In the genomic region with DNA sequence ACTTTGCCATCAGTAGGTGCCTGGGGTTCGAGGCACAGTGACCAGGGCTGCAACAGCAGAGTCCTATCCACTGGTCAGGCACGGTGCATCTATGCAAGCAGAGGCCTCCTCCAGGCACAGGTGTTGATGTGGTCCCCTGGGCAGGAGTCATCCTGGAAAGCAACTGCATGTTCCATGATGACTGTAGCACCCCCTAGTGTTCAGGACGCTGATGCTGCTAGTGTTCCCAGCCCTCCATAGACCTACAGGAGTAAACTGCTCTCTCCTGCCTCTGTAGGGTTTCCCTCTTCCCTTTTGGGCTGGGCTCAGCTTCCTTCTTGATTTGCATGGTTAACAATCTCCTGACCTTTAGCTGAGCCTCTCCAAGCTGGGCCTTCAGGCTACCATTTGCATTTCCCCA, we compare ENCODE assay signal across 8 mouse cellular contexts.
DNase-seq lines count a peak whose midpoint lies in the region; ATAC-seq lines count a peak whose summit lies in the region.

No protein-coding gene starts in this region.

- no peak overlapping the region for H3K4me2 ChIP-seq in intestine, embryonic 14.5 days (ENCODE audit: low read length)
- H3K4me2 ChIP-seq in intestine, embryonic 16.5 days (ENCODE audit: low read depth, low read length), result no peak overlapping the region
- H3K4me2 ChIP-seq in forebrain, embryonic 13.5 days, result no peak overlapping the region
- no peak overlapping the region for H3K4me2 ChIP-seq in kidney, embryonic 14.5 days (replicated peaks; ENCODE audit: low read depth, low read length)
- no peak overlapping the region for H3K4me2 ChIP-seq in limb, embryonic 11.5 days (ENCODE audit: low read depth, severe bottlenecking)

- ATAC-seq in intestine, embryonic 14.5 days (replicated peaks; ENCODE audit: low FRiP score, low TSS enrichment, low read depth), result no peak
- no peak for ATAC-seq in intestine, embryonic 16.5 days
- peak; percentile 67; the same call in 1 of the 2 replicates for ATAC-seq in forebrain, embryonic 13.5 days
- ATAC-seq in kidney, embryonic 14.5 days (ENCODE audit: low FRiP score, low TSS enrichment), result peak; percentile 51; the same call in 1 of the 2 replicates
- ATAC-seq in limb, embryonic 11.5 days (ENCODE audit: insufficient number of reproducible peaks, low FRiP score, low TSS enrichment, low read depth), result no peak

- no peak overlapping the region for H3K27ac ChIP-seq in intestine, embryonic 14.5 days (ENCODE audit: low read depth)
- no peak overlapping the region for H3K27ac ChIP-seq in intestine, embryonic 16.5 days (ENCODE audit: low read length)
- H3K27ac ChIP-seq in forebrain, embryonic 13.5 days, result no peak overlapping the region
- H3K27ac ChIP-seq in kidney, embryonic 14.5 days (ENCODE audit: low read depth, low read length), result no peak overlapping the region
- no peak overlapping the region for H3K27ac ChIP-seq in limb, embryonic 11.5 days (replicated peaks; ENCODE audit: low read depth, low read length)

- WGBS in intestine, embryonic 14.5 days, result 44% methylated on average over 3 of the region's 3 CpGs
- WGBS in intestine, embryonic 16.5 days, result 42% methylated on average over 3 of the region's 3 CpGs
- 36% methylated on average over 3 of the region's 3 CpGs for WGBS in forebrain, embryonic 13.5 days
- 32% methylated on average over 3 of the region's 3 CpGs for WGBS in kidney, embryonic 14.5 days
- WGBS in limb, embryonic 11.5 days, result 33% methylated on average over 3 of the region's 3 CpGs

- H3K9ac ChIP-seq in intestine, embryonic 14.5 days (ENCODE audit: low read length), result no peak overlapping the region
- no peak overlapping the region for H3K9ac ChIP-seq in intestine, embryonic 16.5 days (ENCODE audit: low read depth, low read length)
- no peak overlapping the region for H3K9ac ChIP-seq in forebrain, embryonic 13.5 days
- H3K9ac ChIP-seq in kidney, embryonic 14.5 days (ENCODE audit: low read depth, low read length), result no peak overlapping the region
- no peak overlapping the region for H3K9ac ChIP-seq in limb, embryonic 11.5 days (ENCODE audit: low read length)

- H3K27me3 ChIP-seq in intestine, embryonic 14.5 days (replicated peaks; ENCODE audit: control insufficient read depth, insufficient read depth, low read length), result no peaks in the 10 kb centered on the region
- no peaks in the 10 kb centered on the region for H3K27me3 ChIP-seq in intestine, embryonic 16.5 days (replicated peaks; ENCODE audit: control insufficient read depth, insufficient read depth, low read length)
- no peaks in the 10 kb centered on the region for H3K27me3 ChIP-seq in forebrain, embryonic 13.5 days
- no peaks in the 10 kb centered on the region for H3K27me3 ChIP-seq in kidney, embryonic 14.5 days (ENCODE audit: control insufficient read depth, insufficient read depth, low read length)
- no peaks in the 10 kb centered on the region for H3K27me3 ChIP-seq in limb, embryonic 11.5 days (ENCODE audit: control insufficient read depth, insufficient read depth, low read length)

- no peaks in the 10 kb centered on the region for H3K4me1 ChIP-seq in intestine, embryonic 14.5 days (replicated peaks; ENCODE audit: control insufficient read depth, insufficient read depth, low read length)
- H3K4me1 ChIP-seq in intestine, embryonic 16.5 days (ENCODE audit: control insufficient read depth, insufficient read depth, low read length), result no peaks in the 10 kb centered on the region
- H3K4me1 ChIP-seq in forebrain, embryonic 13.5 days, result 0 out of 2 replicates have a peak, but pooled peaks cover 1% of the 10 kb centered on the region
- H3K4me1 ChIP-seq in kidney, embryonic 14.5 days (ENCODE audit: control insufficient read depth, insufficient read depth, low read length), result peaks cover 6% of the 10 kb centered on the region; the same call in 1 of the 2 replicates
- H3K4me1 ChIP-seq in limb, embryonic 11.5 days (ENCODE audit: control insufficient read depth, insufficient read depth, low read length), result no peaks in the 10 kb centered on the region

- no peak overlapping the region for H3K4me3 ChIP-seq in intestine, embryonic 14.5 days (ENCODE audit: low read depth, low read length)
- no peak overlapping the region for H3K4me3 ChIP-seq in intestine, embryonic 16.5 days (ENCODE audit: low read length)
- no peak overlapping the region for H3K4me3 ChIP-seq in forebrain, embryonic 13.5 days
- H3K4me3 ChIP-seq in kidney, embryonic 14.5 days (ENCODE audit: low read length), result no peak overlapping the region
- H3K4me3 ChIP-seq in limb, embryonic 11.5 days (ENCODE audit: low read depth, low read length), result no peak overlapping the region

- no peaks in the 10 kb centered on the region for H3K9me3 ChIP-seq in intestine, embryonic 14.5 days (ENCODE audit: control insufficient read depth, low read length)
- H3K9me3 ChIP-seq in intestine, embryonic 16.5 days (ENCODE audit: control insufficient read depth, low read length), result no peaks in the 10 kb centered on the region
- no peaks in the 10 kb centered on the region for H3K9me3 ChIP-seq in forebrain, embryonic 13.5 days (replicated peaks)
- H3K9me3 ChIP-seq in kidney, embryonic 14.5 days (ENCODE audit: control insufficient read depth, low read length), result no peaks in the 10 kb centered on the region
- no peaks in the 10 kb centered on the region for H3K9me3 ChIP-seq in limb, embryonic 11.5 days (ENCODE audit: control insufficient read depth, low read length)

- DNase-seq in intestine, embryonic 14.5 days (ENCODE audit: low spot score), result peak; percentile 65
- peak; percentile 4 for DNase-seq in c-Kit-positive CD71-positive TER-119-negative erythroid progenitor cells, embryonic 14.5 days (ENCODE audit: low read depth)
- DNase-seq in limb, embryonic 11.5 days (ENCODE audit: low spot score), result peak; percentile 72
- DNase-seq in retina, adult 2 months (ENCODE audit: low read depth, low spot score), result peak; percentile 20
- no peak for DNase-seq in urinary bladder, adult 18-20 months (ENCODE audit: low spot score in 2 of 2)

- H3K36me3 ChIP-seq in intestine, embryonic 14.5 days (ENCODE audit: control insufficient read depth, insufficient read depth, low read length), result peaks cover 67% of the 10 kb centered on the region
- 0 out of 2 replicates have a peak, but pooled peaks cover 10% of the 10 kb centered on the region for H3K36me3 ChIP-seq in intestine, embryonic 16.5 days (ENCODE audit: control insufficient read depth, insufficient read depth, low read length)
- H3K36me3 ChIP-seq in forebrain, embryonic 13.5 days (ENCODE audit: poor library complexity, severe bottlenecking), result peaks cover 5% of the 10 kb centered on the region; the same call in 1 of the 2 replicates
- H3K36me3 ChIP-seq in kidney, embryonic 14.5 days (ENCODE audit: control insufficient read depth, insufficient read depth, low read length), result peaks cover 56% of the 10 kb centered on the region
- H3K36me3 ChIP-seq in limb, embryonic 11.5 days (ENCODE audit: control insufficient read depth, insufficient read depth, low read length), result peaks cover 9% of the 10 kb centered on the region

Comparison
In these comparisons a context has a peak if more than half of its experiments do, and no peak if none do; other contexts are left out.
1. ATAC-seq: peak in forebrain, embryonic 13.5 days (single experiment) and kidney, embryonic 14.5 days (single experiment); none in intestine, embryonic 14.5 days (single experiment), intestine, embryonic 16.5 days (single experiment) and limb, embryonic 11.5 days (single experiment).
2. DNase-seq: peak in intestine, embryonic 14.5 days (single experiment), c-Kit-positive CD71-positive TER-119-negative erythroid progenitor cells, embryonic 14.5 days (single experiment), limb, embryonic 11.5 days (single experiment) and retina, adult 2 months (single experiment); none in urinary bladder, adult 18-20 months (0 of 2).